20 mouse cellular contexts compared by ENCODE assay signal in the genomic region with DNA sequence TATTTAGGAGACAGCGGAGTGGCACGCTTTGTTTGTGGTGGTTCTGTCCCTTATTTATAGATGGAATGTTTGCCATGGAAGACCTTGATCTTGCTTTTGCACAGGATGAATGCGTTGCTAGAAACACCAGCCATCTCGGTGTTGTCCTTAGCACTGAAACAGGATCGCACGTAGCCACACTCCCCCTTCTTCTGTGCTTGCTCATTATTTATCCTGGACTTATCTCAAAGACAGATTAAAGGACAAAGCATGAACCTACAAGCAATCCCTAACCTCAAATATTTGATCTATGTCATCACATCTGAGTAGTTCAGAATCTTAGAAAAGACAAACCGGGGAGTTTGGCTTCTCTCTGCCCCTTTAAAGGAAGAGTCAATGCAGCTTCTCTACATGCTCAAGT.
"Had no signal": no experiment of that assay in that cellular context is flagged by ENCODE, and none has a peak within 500 bp of the region (broad histone marks: within the 10 kb centered on the region; RNA-seq: fewer than 3 reads in every experiment).

No protein-coding gene starts in this region.

- DNase-seq: kidney, adult 2 months; kidney, postnatal 25 days; left cerebral cortex, postnatal 4 days; liver; lung, adult 18-20 months; lung, postnatal 10 days; lung, postnatal 36 days; midbrain, embryonic 14.5 days; retina, postnatal 1 day; thymus, postnatal 25 days had no signal

- H3K4me3 ChIP-seq: limb, embryonic 13.5 days; liver, embryonic 12.5 days; liver, embryonic 15.5 days; lung, embryonic 15.5 days; megakaryocyte, embryonic 14.5 days; midbrain, embryonic 10.5 days; neural tube, embryonic 13.5 days had no signal

- H3K36me3 ChIP-seq: limb, embryonic 13.5 days; liver, embryonic 12.5 days; liver, embryonic 15.5 days; lung, embryonic 15.5 days; midbrain, embryonic 10.5 days; neural tube, embryonic 13.5 days had no signal

- ATAC-seq: intestine, postnatal 0 days; liver, embryonic 12.5 days had no signal

- H3K9me3 ChIP-seq: limb, embryonic 13.5 days; liver, embryonic 12.5 days; liver, embryonic 15.5 days; lung, embryonic 15.5 days; megakaryocyte, embryonic 14.5 days; midbrain, embryonic 10.5 days; neural tube, embryonic 13.5 days had no signal

- H3K27ac ChIP-seq: kidney, postnatal 0 days; limb, embryonic 13.5 days; liver, embryonic 12.5 days; liver, embryonic 15.5 days; lung, embryonic 15.5 days; midbrain, embryonic 10.5 days; neural tube, embryonic 13.5 days; stomach, postnatal 0 days had no signal

- H3K4me1 ChIP-seq: liver, embryonic 12.5 days; liver, embryonic 15.5 days; lung, embryonic 15.5 days; midbrain, embryonic 10.5 days; neural tube, embryonic 13.5 days had no signal

- H3K27me3 ChIP-seq: liver, embryonic 12.5 days; liver, embryonic 15.5 days; lung, embryonic 15.5 days; megakaryocyte, embryonic 14.5 days had no signal

- H3K4me2 ChIP-seq: limb, embryonic 13.5 days; liver, embryonic 12.5 days; liver, embryonic 15.5 days; lung, embryonic 15.5 days; neural tube, embryonic 13.5 days had no signal

- H3K9ac ChIP-seq: limb, embryonic 13.5 days; liver, embryonic 12.5 days; liver, embryonic 15.5 days; lung, embryonic 15.5 days; neural tube, embryonic 13.5 days had no signal
